In the genomic region with DNA sequence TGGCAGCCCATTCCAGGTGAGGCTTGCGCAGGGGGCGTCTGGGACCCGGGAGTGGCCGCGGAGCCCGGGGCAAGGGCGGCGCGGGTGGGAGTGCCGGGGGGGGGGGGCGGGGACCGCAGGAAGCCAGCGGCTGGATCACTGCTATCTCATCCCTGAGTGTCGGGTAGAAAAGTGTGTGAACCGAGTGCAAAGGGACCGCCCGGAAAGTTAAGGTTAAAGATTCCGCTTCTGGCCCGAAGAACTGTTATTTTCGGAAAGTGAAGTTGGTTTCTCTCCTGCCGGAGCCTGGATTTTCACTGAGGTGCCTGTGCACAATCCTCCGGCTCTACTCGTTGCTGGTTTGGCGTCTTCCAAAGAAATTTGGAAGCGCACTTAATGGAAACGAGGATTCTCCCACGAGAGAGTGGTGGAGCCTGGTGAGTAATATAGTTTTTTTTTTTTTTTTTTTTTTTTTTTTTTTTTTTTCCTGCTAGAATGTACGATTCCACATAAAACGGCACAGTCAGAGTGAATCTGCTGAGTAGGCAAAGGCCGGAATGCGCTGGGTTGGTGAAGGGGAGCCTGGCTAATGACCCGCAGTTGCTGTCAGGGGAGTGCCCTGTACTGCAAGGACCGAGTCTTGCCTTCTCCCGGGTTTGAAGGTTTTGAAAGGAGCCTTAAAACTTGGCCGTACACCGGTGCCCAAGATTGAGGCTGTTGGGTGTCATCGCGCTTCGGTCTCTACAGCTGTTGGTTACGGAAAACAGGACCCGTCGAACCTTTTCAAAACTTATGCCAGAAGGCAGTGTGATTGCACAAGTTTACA, we compare ENCODE assay signal across 8 mouse cellular contexts.
DNase-seq lines count a peak whose midpoint lies in the region; ATAC-seq and TF ChIP-seq lines count a peak whose summit lies in the region.

No protein-coding gene starts in this region.

- no peak for ATAC-seq in G1E (ENCODE audit: extremely low read depth, insufficient number of reproducible peaks, low FRiP score, poor library complexity, severe bottlenecking)
- peak; percentile 61; the same call in 1 of the 2 replicates for ATAC-seq in embryonic facial prominence, embryonic 11.5 days (replicated peaks; ENCODE audit: insufficient number of reproducible peaks, low FRiP score, low TSS enrichment, low read depth)
- ATAC-seq in heart, embryonic 11.5 days (replicated peaks; ENCODE audit: insufficient number of reproducible peaks, low FRiP score, low TSS enrichment): peak; percentile 78
- peak; percentile 61 for ATAC-seq in kidney, embryonic 14.5 days (ENCODE audit: low FRiP score, low TSS enrichment)

- H3K36me3 ChIP-seq in G1E (replicated peaks): peaks cover 29% of the 10 kb centered on the region
- no peaks in the 10 kb centered on the region for H3K36me3 ChIP-seq in embryonic facial prominence, embryonic 11.5 days (replicated peaks; ENCODE audit: control insufficient read depth, insufficient read depth, low read depth, low read length)
- H3K36me3 ChIP-seq in heart, embryonic 11.5 days (ENCODE audit: control insufficient read depth, insufficient read depth, low read length): no peaks in the 10 kb centered on the region
- H3K36me3 ChIP-seq in kidney, embryonic 14.5 days (ENCODE audit: control insufficient read depth, insufficient read depth, low read length): no peaks in the 10 kb centered on the region

- peak overlapping the region; percentile 84 for H3K9ac ChIP-seq in embryonic facial prominence, embryonic 11.5 days (replicated peaks; ENCODE audit: low read length)
- peak overlapping the region; percentile 89 for H3K9ac ChIP-seq in heart, embryonic 11.5 days (ENCODE audit: low read depth, low read length)
- peak overlapping the region; percentile 80 for H3K9ac ChIP-seq in kidney, embryonic 14.5 days (ENCODE audit: low read depth, low read length)

- peaks cover 72% of the 10 kb centered on the region for H3K4me1 ChIP-seq in G1E (ENCODE audit: insufficient read depth, low read depth, low read length)
- H3K4me1 ChIP-seq in embryonic facial prominence, embryonic 11.5 days (ENCODE audit: control insufficient read depth, insufficient read depth, low read length): no peaks in the 10 kb centered on the region
- peaks cover 8% of the 10 kb centered on the region; the same call in 1 of the 2 replicates for H3K4me1 ChIP-seq in heart, embryonic 11.5 days (ENCODE audit: control insufficient read depth, insufficient read depth, low read length)
- H3K4me1 ChIP-seq in kidney, embryonic 14.5 days (ENCODE audit: control insufficient read depth, insufficient read depth, low read length): peaks cover 7% of the 10 kb centered on the region; the same call in 1 of the 2 replicates

- WGBS in embryonic facial prominence, embryonic 11.5 days: 3% methylated on average over 38 of the region's 42 CpGs
- WGBS in heart, embryonic 11.5 days (ENCODE audit: insufficient replicate concordance): 2% methylated on average over 34 of the region's 42 CpGs
- 2% methylated on average over 31 of the region's 42 CpGs for WGBS in kidney, embryonic 14.5 days

- H3K27me3 ChIP-seq in G1E (ENCODE audit: insufficient read depth, low read length): no peaks in the 10 kb centered on the region
- no peaks in the 10 kb centered on the region for H3K27me3 ChIP-seq in embryonic facial prominence, embryonic 11.5 days (ENCODE audit: control insufficient read depth, insufficient read depth, low read length)
- H3K27me3 ChIP-seq in heart, embryonic 11.5 days (ENCODE audit: control insufficient read depth, insufficient read depth, low read length): peaks cover 7% of the 10 kb centered on the region; the same call in 1 of the 2 replicates
- no peaks in the 10 kb centered on the region for H3K27me3 ChIP-seq in kidney, embryonic 14.5 days (ENCODE audit: control insufficient read depth, insufficient read depth, low read length)

- no peak for TF ChIP-seq CTCF in G1E (IDR thresholded peaks at IDR 0.05; ENCODE audit: low read depth, low read length)

- H3K9me3 ChIP-seq in G1E (replicated peaks): no peaks in the 10 kb centered on the region
- H3K9me3 ChIP-seq in embryonic facial prominence, embryonic 11.5 days (replicated peaks; ENCODE audit: control insufficient read depth, low read length): no peaks in the 10 kb centered on the region
- H3K9me3 ChIP-seq in heart, embryonic 11.5 days (replicated peaks; ENCODE audit: control insufficient read depth, low read length): no peaks in the 10 kb centered on the region; the same call in 1 of the 2 replicates
- no peaks in the 10 kb centered on the region for H3K9me3 ChIP-seq in kidney, embryonic 14.5 days (ENCODE audit: control insufficient read depth, low read length)

- peak; percentile 32 for DNase-seq in 3134 (ENCODE audit: extremely low read depth, insufficient read length, low spot score)
- no peak for DNase-seq in G1E (ENCODE audit: low spot score)
- DNase-seq in embryonic facial prominence, embryonic 11.5 days (ENCODE audit: low spot score): peak; percentile 52
- DNase-seq in lung, postnatal 10 days: peak; percentile 64
- peak; percentile 38 for DNase-seq in ovary, postnatal 36 days (ENCODE audit: low spot score)
- no peak for DNase-seq in urinary bladder, adult 18-20 months (ENCODE audit: low spot score in 2 of 2)

- H3K27ac ChIP-seq in embryonic facial prominence, embryonic 11.5 days (replicated peaks; ENCODE audit: low read depth, low read length): peak overlapping the region; percentile 84
- H3K27ac ChIP-seq in heart, embryonic 11.5 days (ENCODE audit: low read depth, low read length): peak overlapping the region; percentile 96
- peak overlapping the region; percentile 90 for H3K27ac ChIP-seq in kidney, embryonic 14.5 days (ENCODE audit: low read depth, low read length)

- H3K4me3 ChIP-seq in G1E (ENCODE audit: low read depth, low read length): peak overlapping the region; percentile 91
- peak overlapping the region; percentile 64 for H3K4me3 ChIP-seq in embryonic facial prominence, embryonic 11.5 days (ENCODE audit: low read depth, low read length)
- peak overlapping the region; percentile 82 for H3K4me3 ChIP-seq in heart, embryonic 11.5 days (ENCODE audit: low read depth, low read length)
- H3K4me3 ChIP-seq in kidney, embryonic 14.5 days (ENCODE audit: low read length): peak overlapping the region; percentile 76

- H3K4me2 ChIP-seq in embryonic facial prominence, embryonic 11.5 days (ENCODE audit: low read depth, low read length): peak overlapping the region; percentile 85
- peak overlapping the region; percentile 79 for H3K4me2 ChIP-seq in heart, embryonic 11.5 days
- peak overlapping the region; percentile 77 for H3K4me2 ChIP-seq in kidney, embryonic 14.5 days (replicated peaks; ENCODE audit: low read depth, low read length)

Comparison
In these comparisons a context has a peak if more than half of its experiments do, and no peak if none do; other contexts are left out.
1. DNase-seq: peak in 3134 (single experiment), embryonic facial prominence, embryonic 11.5 days (single experiment), lung, postnatal 10 days (single experiment) and ovary, postnatal 36 days (single experiment); none in G1E (single experiment) and urinary bladder, adult 18-20 months (0 of 2).
2. Peak in every context shown above with its lines, with median percentiles within 50 percentile points of each other: H3K4me3 ChIP-seq, H3K27ac ChIP-seq, H3K4me2 ChIP-seq and H3K9ac ChIP-seq.